Mouse (Mus musculus): ENCODE results near the gene Myo10. TPM values are rescaled to one million over a fixed set of nuclear protein-coding genes. Genes with fewer than 3 reads are reported as not detected.

Myo10 gene
- polyA plus RNA-seq, 1 experiment from 2014 or later, result 35.4 TPM

DNA sequence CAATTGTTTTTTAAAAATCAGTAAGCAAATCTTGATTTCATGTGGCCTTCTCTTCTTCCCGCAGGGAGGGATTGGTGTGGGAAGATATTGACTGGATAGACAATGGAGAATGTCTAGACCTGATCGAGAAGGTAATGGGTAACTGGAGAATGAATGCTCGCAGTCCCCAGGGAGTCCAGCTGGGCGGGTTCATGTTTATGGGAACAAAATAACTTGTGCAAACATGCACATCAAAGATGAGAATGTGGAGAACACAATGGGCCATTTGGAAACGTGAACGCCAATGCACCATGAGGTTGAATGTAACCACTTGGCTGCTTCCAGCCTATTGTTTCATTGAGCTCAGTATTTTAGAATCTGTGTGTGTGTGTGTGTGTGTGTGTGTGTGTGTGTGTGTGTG is 114.2 kb downstream of the Myo10 start:
- ATAC-seq (replicated peaks; ENCODE audit: insufficient number of reproducible peaks, low FRiP score, low TSS enrichment, low read depth) (no peak), DNase-seq (ENCODE audit: low spot score) (no peak)
- 92% methylated on average over 6 of the region's 6 CpGs for WGBS
- Histone ChIP-seq H3K9me3 (replicated peaks; ENCODE audit: control insufficient read depth, low read length) (no peaks in the 10 kb centered on the region), H3K9ac (replicated peaks; ENCODE audit: low read length) (no peak overlapping the region), H3K4me2 (ENCODE audit: low read depth, low read length) (no peak overlapping the region), H3K4me1 (ENCODE audit: control insufficient read depth, insufficient read depth, low read length) (no peaks in the 10 kb centered on the region), H3K27me3 (ENCODE audit: control insufficient read depth, insufficient read depth, low read length) (no peaks in the 10 kb centered on the region), H3K36me3 (replicated peaks; ENCODE audit: control insufficient read depth, insufficient read depth, low read depth, low read length) (peaks cover 7% of the 10 kb centered on the region; the same call in 1 of the 2 replicates), H3K4me3 (ENCODE audit: low read depth, low read length) (no peak overlapping the region), H3K27ac (replicated peaks; ENCODE audit: low read depth, low read length) (no peak overlapping the region)

DNA sequence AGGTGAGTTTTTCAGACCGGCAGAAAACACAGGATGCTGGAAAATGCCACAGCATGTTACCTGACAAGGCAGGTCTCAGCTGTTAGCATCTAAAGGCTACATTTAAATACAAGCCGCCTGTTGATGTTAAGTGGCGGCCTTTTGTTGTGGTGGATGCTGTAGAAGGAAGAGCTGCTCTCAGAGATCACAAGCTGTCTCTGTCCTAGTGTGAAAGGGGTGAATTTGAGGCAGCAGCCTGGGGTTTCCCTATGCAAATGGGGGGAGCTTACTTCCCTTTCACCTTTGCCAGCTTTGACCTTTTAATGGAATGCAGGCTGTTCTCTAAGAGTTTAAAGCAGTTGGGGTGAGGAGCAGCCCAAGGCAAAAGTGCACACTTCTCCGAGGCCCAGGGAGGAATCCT is 117.9 kb downstream of the Myo10 start:
- no peaks in the 10 kb centered on the region for H3K9me3 ChIP-seq (replicated peaks; ENCODE audit: control insufficient read depth, low read length)
- H3K36me3 ChIP-seq (replicated peaks; ENCODE audit: control insufficient read depth, insufficient read depth, low read depth, low read length), result peaks cover 3% of the 10 kb centered on the region; the same call in 1 of the 2 replicates
- WGBS, result 56% methylated on average over 4 of the region's 4 CpGs
- DNase-seq (ENCODE audit: low spot score), result no peak
- H3K4me2 ChIP-seq (ENCODE audit: low read depth, low read length), result no peak overlapping the region
- H3K9ac ChIP-seq (replicated peaks; ENCODE audit: low read length), result no peak overlapping the region
- H3K27ac ChIP-seq (replicated peaks; ENCODE audit: low read depth, low read length), result no peak overlapping the region
- H3K4me3 ChIP-seq (ENCODE audit: low read depth, low read length), result no peak overlapping the region
- H3K27me3 ChIP-seq (ENCODE audit: control insufficient read depth, insufficient read depth, low read length), result no peaks in the 10 kb centered on the region
- H3K4me1 ChIP-seq (ENCODE audit: control insufficient read depth, insufficient read depth, low read length), result no peaks in the 10 kb centered on the region
- ATAC-seq (replicated peaks; ENCODE audit: insufficient number of reproducible peaks, low FRiP score, low TSS enrichment, low read depth), result no peak

DNA sequence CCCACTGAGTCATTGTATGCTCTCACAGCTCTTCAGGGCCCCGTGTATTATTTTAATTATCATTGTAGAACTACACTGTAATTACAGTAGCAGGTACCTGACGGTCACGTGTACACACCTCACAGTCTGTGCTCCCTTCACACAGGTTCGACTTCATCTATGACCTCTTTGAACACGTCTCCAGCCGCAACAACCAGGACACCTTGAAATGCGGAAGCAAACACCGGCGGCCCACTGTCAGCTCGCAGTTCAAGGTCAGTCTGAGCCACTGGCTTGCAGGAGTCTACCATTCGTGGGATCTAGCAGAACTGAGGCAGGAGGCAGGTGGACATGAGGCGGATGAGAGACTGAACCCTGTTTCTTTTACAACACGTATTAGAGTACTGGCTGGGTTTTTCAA is 119.9 kb downstream of the Myo10 start:
- Histone ChIP-seq H3K9ac (replicated peaks; ENCODE audit: low read length) (no peak overlapping the region), H3K36me3 (replicated peaks; ENCODE audit: control insufficient read depth, insufficient read depth, low read depth, low read length) (peaks cover 3% of the 10 kb centered on the region; the same call in 1 of the 2 replicates), H3K27ac (replicated peaks; ENCODE audit: low read depth, low read length) (no peak overlapping the region), H3K4me1 (ENCODE audit: control insufficient read depth, insufficient read depth, low read length) (no peaks in the 10 kb centered on the region), H3K4me3 (ENCODE audit: low read depth, low read length) (no peak overlapping the region), H3K4me2 (ENCODE audit: low read depth, low read length) (no peak overlapping the region), H3K27me3 (ENCODE audit: control insufficient read depth, insufficient read depth, low read length) (no peaks in the 10 kb centered on the region), H3K9me3 (replicated peaks; ENCODE audit: control insufficient read depth, low read length) (no peaks in the 10 kb centered on the region)
- ATAC-seq (replicated peaks; ENCODE audit: insufficient number of reproducible peaks, low FRiP score, low TSS enrichment, low read depth) (no peak), DNase-seq (ENCODE audit: low spot score) (no peak)
- WGBS, result 92% methylated on average over 13 of the region's 13 CpGs

DNA sequence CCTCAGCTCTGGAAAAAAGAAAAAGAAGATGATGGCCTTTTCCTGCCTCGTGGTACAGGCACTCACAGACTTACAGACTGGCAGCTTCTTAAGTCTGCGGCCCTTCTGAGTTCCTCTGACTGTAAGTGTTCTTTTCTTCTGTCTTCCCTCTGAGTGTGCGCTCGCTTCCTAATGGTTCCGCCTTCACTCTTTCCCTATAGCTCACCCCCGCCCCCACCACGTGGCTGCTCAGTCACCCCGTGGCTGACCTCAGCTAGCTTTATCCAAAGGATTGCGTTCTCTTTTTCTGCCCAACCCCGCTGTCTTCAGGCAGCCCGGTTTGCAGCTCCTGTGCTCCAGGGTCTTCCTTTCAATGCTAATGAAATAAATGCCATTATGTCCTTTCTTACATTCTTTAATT is 129.2 kb downstream of the Myo10 start:
- no peaks in the 10 kb centered on the region for H3K4me1 ChIP-seq (ENCODE audit: control insufficient read depth, insufficient read depth, low read length)
- no peaks in the 10 kb centered on the region for H3K9me3 ChIP-seq (replicated peaks; ENCODE audit: control insufficient read depth, low read length)
- no peak for ATAC-seq (replicated peaks; ENCODE audit: insufficient number of reproducible peaks, low FRiP score, low TSS enrichment, low read depth)
- DNase-seq (ENCODE audit: low spot score), result no peak
- no peaks in the 10 kb centered on the region for H3K27me3 ChIP-seq (ENCODE audit: control insufficient read depth, insufficient read depth, low read length)
- H3K4me3 ChIP-seq (ENCODE audit: low read depth, low read length), result no peak overlapping the region
- no peak overlapping the region for H3K4me2 ChIP-seq (ENCODE audit: low read depth, low read length)
- WGBS, result 43% methylated on average over 11 of the region's 11 CpGs
- no peaks in the 10 kb centered on the region for H3K36me3 ChIP-seq (replicated peaks; ENCODE audit: control insufficient read depth, insufficient read depth, low read depth, low read length)
- H3K9ac ChIP-seq (replicated peaks; ENCODE audit: low read length), result no peak overlapping the region
- 0 out of 2 replicates have a peak overlapping the region, but pooled peaks have one; percentile 3 for H3K27ac ChIP-seq (replicated peaks; ENCODE audit: low read depth, low read length)

DNA sequence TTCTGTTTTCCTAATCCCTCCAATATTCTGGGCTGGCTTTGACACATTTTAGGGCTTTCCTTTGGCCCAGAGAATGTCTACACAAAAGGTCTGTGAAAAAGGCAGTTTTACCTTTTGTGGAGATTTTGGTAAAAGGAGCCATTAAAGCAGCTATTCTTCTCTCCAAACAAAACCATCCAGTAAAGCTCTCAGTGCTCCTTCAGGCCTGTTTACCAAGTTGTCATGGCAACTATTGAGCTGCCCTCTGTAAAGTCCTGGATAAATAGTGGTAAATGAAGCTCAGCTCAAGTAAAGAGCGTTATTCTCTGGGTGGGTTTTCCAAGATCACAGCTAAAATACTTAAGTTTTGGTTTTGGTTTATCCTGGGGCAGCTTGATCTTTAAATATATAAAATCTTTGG is 130.3 kb downstream of the Myo10 start:
- H3K9me3 ChIP-seq (replicated peaks; ENCODE audit: control insufficient read depth, low read length), result no peaks in the 10 kb centered on the region
- no peaks in the 10 kb centered on the region for H3K27me3 ChIP-seq (ENCODE audit: control insufficient read depth, insufficient read depth, low read length)
- H3K27ac ChIP-seq (replicated peaks; ENCODE audit: low read depth, low read length), result peak overlapping the region; percentile 20; the same call in 1 of the 2 replicates
- H3K4me1 ChIP-seq (ENCODE audit: control insufficient read depth, insufficient read depth, low read length), result no peaks in the 10 kb centered on the region
- peak; percentile 59 for DNase-seq (ENCODE audit: low spot score)
- H3K36me3 ChIP-seq (replicated peaks; ENCODE audit: control insufficient read depth, insufficient read depth, low read depth, low read length), result no peaks in the 10 kb centered on the region
- no peak overlapping the region for H3K9ac ChIP-seq (replicated peaks; ENCODE audit: low read length)
- no peak overlapping the region for H3K4me3 ChIP-seq (ENCODE audit: low read depth, low read length)
- no peak for ATAC-seq (replicated peaks; ENCODE audit: insufficient number of reproducible peaks, low FRiP score, low TSS enrichment, low read depth)
- no peak overlapping the region for H3K4me2 ChIP-seq (ENCODE audit: low read depth, low read length)
- 49% methylated on average over 1 of the region's 1 CpGs for WGBS

DNA sequence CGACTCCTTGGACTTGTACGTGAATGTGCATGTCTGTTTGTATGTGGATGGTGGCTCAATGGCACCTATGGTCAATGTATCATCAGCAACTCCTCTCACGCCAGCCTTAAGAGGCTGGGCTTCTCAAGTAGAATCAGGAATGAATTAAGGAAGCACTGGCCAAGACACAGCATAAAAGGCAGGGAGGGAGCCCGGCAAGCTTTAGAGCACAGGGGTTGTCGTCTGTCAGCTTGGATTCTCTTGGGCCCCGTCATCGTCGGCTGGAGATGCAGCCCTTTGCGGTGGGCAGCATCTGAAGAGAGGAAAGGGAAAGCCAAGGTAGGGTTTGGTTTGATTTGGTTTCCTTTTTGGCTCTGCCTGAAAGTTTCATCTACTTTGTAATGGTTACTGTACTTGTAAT is 130.7 kb downstream of the Myo10 start:
- Histone ChIP-seq H3K4me1 (ENCODE audit: control insufficient read depth, insufficient read depth, low read length) (no peaks in the 10 kb centered on the region), H3K36me3 (replicated peaks; ENCODE audit: control insufficient read depth, insufficient read depth, low read depth, low read length) (no peaks in the 10 kb centered on the region), H3K4me2 (ENCODE audit: low read depth, low read length) (no peak overlapping the region), H3K4me3 (ENCODE audit: low read depth, low read length) (no peak overlapping the region), H3K9me3 (replicated peaks; ENCODE audit: control insufficient read depth, low read length) (no peaks in the 10 kb centered on the region), H3K9ac (replicated peaks; ENCODE audit: low read length) (no peak overlapping the region), H3K27ac (replicated peaks; ENCODE audit: low read depth, low read length) (no peak overlapping the region), H3K27me3 (ENCODE audit: control insufficient read depth, insufficient read depth, low read length) (no peaks in the 10 kb centered on the region)
- ATAC-seq (replicated peaks; ENCODE audit: insufficient number of reproducible peaks, low FRiP score, low TSS enrichment, low read depth) (0 out of 2 replicates have a peak, but pooled peaks have one; percentile 12), DNase-seq (ENCODE audit: low spot score) (peak; percentile 41)
- WGBS, result 23% methylated on average over 9 of the region's 9 CpGs

DNA sequence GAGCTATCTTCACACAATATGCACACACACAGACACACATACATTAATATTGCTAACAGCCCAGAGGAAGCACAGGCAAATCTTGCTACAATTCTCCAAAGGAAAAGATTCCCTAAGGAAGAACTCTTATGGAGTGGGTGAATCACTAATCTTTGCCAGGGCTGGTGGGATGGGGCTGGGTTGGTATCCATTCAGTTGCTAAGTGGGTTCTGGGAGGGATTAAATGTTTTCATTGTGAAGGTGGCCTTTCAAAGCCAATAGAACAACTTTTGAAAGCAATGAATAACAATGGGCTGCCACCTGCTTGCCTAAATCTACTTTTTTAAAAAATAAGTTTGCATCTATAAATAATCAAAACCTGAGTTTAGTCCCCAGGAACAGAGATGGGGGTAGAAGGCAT is 131.6 kb downstream of the Myo10 start:
- H3K9ac ChIP-seq (replicated peaks; ENCODE audit: low read length), result no peak overlapping the region
- ATAC-seq (replicated peaks; ENCODE audit: insufficient number of reproducible peaks, low FRiP score, low TSS enrichment, low read depth), result no peak
- no peak for DNase-seq (ENCODE audit: low spot score)

DNA sequence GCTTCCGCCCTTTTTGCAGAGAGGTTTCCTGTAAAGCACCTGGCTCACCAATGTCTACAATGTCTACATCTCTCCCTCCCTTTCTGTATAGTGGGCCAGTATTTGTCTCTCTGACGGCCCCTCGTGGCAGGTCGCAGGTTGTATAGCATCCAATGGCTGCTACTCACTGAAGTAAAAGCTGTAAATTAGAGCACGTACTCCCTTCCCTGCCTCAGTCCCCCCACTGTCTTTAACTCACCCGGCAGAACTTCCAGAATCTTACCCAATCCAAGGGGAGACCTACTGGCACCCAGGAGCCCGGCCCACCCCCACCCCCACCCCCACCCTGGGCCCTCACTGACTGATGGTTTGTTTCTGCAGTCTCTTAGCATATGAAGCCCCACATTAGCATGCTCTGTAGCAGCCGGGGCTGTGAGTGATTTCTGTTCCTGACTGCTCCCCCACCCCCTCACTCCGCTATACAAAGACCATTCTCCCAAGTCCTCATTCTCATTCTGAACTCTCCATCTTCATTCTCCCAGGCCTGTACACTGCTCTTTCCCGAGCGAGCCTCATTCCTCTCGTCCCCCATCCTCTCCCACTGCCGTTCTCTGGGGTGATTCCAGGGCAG is 132.1 kb downstream of the Myo10 start:
- H3K4me3 ChIP-seq (ENCODE audit: low read depth, low read length), result no peak overlapping the region
- H3K4me2 ChIP-seq (ENCODE audit: low read depth, low read length), result peak overlapping the region; percentile 26; the same call in 1 of the 2 replicates
- H3K9me3 ChIP-seq (replicated peaks; ENCODE audit: control insufficient read depth, low read length), result no peaks in the 10 kb centered on the region
- no peaks in the 10 kb centered on the region; the same call in 1 of the 2 replicates for H3K4me1 ChIP-seq (ENCODE audit: control insufficient read depth, insufficient read depth, low read length)
- peak; percentile 79 for ATAC-seq (replicated peaks; ENCODE audit: insufficient number of reproducible peaks, low FRiP score, low TSS enrichment, low read depth)
- H3K36me3 ChIP-seq (replicated peaks; ENCODE audit: control insufficient read depth, insufficient read depth, low read depth, low read length), result no peaks in the 10 kb centered on the region
- 32% methylated on average over 13 of the region's 13 CpGs for WGBS
- H3K9ac ChIP-seq (replicated peaks; ENCODE audit: low read length), result peak overlapping the region; percentile 18; the same call in 1 of the 2 replicates
- DNase-seq (ENCODE audit: low spot score), result no peak
- peak overlapping the region; percentile 36; the same call in 1 of the 2 replicates for H3K27ac ChIP-seq (replicated peaks; ENCODE audit: low read depth, low read length)
- no peaks in the 10 kb centered on the region for H3K27me3 ChIP-seq (ENCODE audit: control insufficient read depth, insufficient read depth, low read length)

More for the DNA sequence above, 131.6 kb downstream of the Myo10 start:
- Histone ChIP-seq H3K9me3 (replicated peaks; ENCODE audit: control insufficient read depth, low read length) (no peaks in the 10 kb centered on the region), H3K4me2 (ENCODE audit: low read depth, low read length) (no peak overlapping the region), H3K36me3 (replicated peaks; ENCODE audit: control insufficient read depth, insufficient read depth, low read depth, low read length) (no peaks in the 10 kb centered on the region), H3K27ac (replicated peaks; ENCODE audit: low read depth, low read length) (no peak overlapping the region), H3K4me1 (ENCODE audit: control insufficient read depth, insufficient read depth, low read length) (no peaks in the 10 kb centered on the region; the same call in 1 of the 2 replicates), H3K27me3 (ENCODE audit: control insufficient read depth, insufficient read depth, low read length) (no peaks in the 10 kb centered on the region), H3K4me3 (ENCODE audit: low read depth, low read length) (no peak overlapping the region)
